In genomic region chr5:38153636-38154035, GRCm38 (mm10) we compare ENCODE assay signal across 20 mouse cellular contexts. TPM values are rescaled to one million over a fixed set of nuclear protein-coding genes. Genes with fewer than 3 reads are reported as not detected.
DNase-seq lines count a peak whose midpoint lies in the region; ATAC-seq and TF ChIP-seq lines count a peak whose summit lies in the region.
"Had no signal": no experiment of that assay in that cellular context is flagged by ENCODE, and none has a peak within 500 bp of the region (broad histone marks: within the 10 kb centered on the region; RNA-seq: fewer than 3 reads in every experiment).

No protein-coding gene starts in this region.

- ATAC-seq in hindbrain, embryonic 15.5 days (ENCODE audit: low FRiP score, low read depth), result no peak
- no peak for ATAC-seq in neural tube, embryonic 14.5 days (ENCODE audit: low read depth)
- ATAC-seq in liver, postnatal 0 days, result no peak

- H3K4me2 ChIP-seq in hindbrain, embryonic 15.5 days, result peak overlapping the region; percentile 23
- H3K4me2 ChIP-seq in neural tube, embryonic 14.5 days (ENCODE audit: low read depth, low read length), result peak overlapping the region; percentile 32; the same call in 1 of the 2 replicates
- no peak overlapping the region for H3K4me2 ChIP-seq in liver, postnatal 0 days (ENCODE audit: low read depth, low read length)
- H3K4me2 ChIP-seq: embryonic facial prominence, embryonic 12.5 days; heart, embryonic 11.5 days; limb, embryonic 15.5 days; lung, embryonic 15.5 days had no signal

- H3K9ac ChIP-seq in hindbrain, embryonic 15.5 days, result peak overlapping the region; percentile 21; the same call in 1 of the 2 replicates
- H3K9ac ChIP-seq in neural tube, embryonic 14.5 days (replicated peaks; ENCODE audit: low read depth, low read length), result peak overlapping the region; percentile 25; the same call in 1 of the 2 replicates
- H3K9ac ChIP-seq in liver, postnatal 0 days (replicated peaks), result no peak overlapping the region
- H3K9ac ChIP-seq: embryonic facial prominence, embryonic 12.5 days; limb, embryonic 15.5 days; lung, embryonic 15.5 days had no signal

- H3K4me3 ChIP-seq in layer of hippocampus, adult 2 months, result no peak overlapping the region; the same call in 1 of the 2 replicates
- H3K4me3 ChIP-seq in hindbrain, embryonic 15.5 days, result no peak overlapping the region
- no peak overlapping the region for H3K4me3 ChIP-seq in neural tube, embryonic 14.5 days (ENCODE audit: low read depth, low read length)
- no peak overlapping the region for H3K4me3 ChIP-seq in liver, postnatal 0 days (ENCODE audit: low read depth, low read length)
- H3K4me3 ChIP-seq: embryonic facial prominence, embryonic 12.5 days; limb, embryonic 15.5 days; lung, embryonic 15.5 days; megakaryocyte, embryonic 14.5 days had no signal

- TF ChIP-seq EP300 in liver, postnatal 0 days (IDR thresholded peaks at IDR 0.05; ENCODE audit: low read depth), result no peak

- peaks cover 62% of the 10 kb centered on the region for H3K36me3 ChIP-seq in hindbrain, embryonic 15.5 days
- H3K36me3 ChIP-seq in neural tube, embryonic 14.5 days (ENCODE audit: control insufficient read depth, insufficient read depth, low read length), result peaks cover 77% of the 10 kb centered on the region
- H3K36me3 ChIP-seq in liver, postnatal 0 days (replicated peaks; ENCODE audit: insufficient read depth, low read length), result no peaks in the 10 kb centered on the region
- H3K36me3 ChIP-seq: G1E had no signal

- no peaks in the 10 kb centered on the region for H3K27me3 ChIP-seq in hindbrain, embryonic 15.5 days
- H3K27me3 ChIP-seq in neural tube, embryonic 14.5 days (ENCODE audit: control insufficient read depth, insufficient read depth, low read length), result no peaks in the 10 kb centered on the region
- H3K27me3 ChIP-seq in liver, postnatal 0 days (ENCODE audit: insufficient read depth, low read length), result peaks cover 11% of the 10 kb centered on the region; the same call in 1 of the 2 replicates
- H3K27me3 ChIP-seq: embryonic facial prominence, embryonic 12.5 days; limb, embryonic 15.5 days; lung, embryonic 15.5 days had no signal

- DNase-seq in layer of hippocampus, adult 2 months (ENCODE audit: low spot score in 2 of 2), result no peak
- no peak for DNase-seq in layer of hippocampus, postnatal 25 days (ENCODE audit: extremely low spot score in 1 of 2, low spot score in 1 of 2)
- DNase-seq in cerebellum, adult 9-11 months, result peak; percentile 84
- no peak for DNase-seq in lung, postnatal 14 days
- DNase-seq in liver, postnatal 0 days, result no peak
- no peak for DNase-seq in spleen, postnatal 10 days (ENCODE audit: low spot score in 2 of 2)
- DNase-seq: adrenal gland, postnatal 36 days; gastrocnemius, postnatal 14 days; heart, postnatal 36 days; kidney, adult 11 months; kidney, postnatal 14 days; right cerebral cortex, adult 18-20 months had no signal

- no peak for TF ChIP-seq CTCF in layer of hippocampus, adult 2 months (conservative IDR thresholded peaks at IDR 0.05)
- TF ChIP-seq CTCF in liver, postnatal 0 days (IDR thresholded peaks at IDR 0.05; ENCODE audit: low read depth), result no peak

- WGBS in hindbrain, embryonic 15.5 days, result 82% methylated on average over 5 of the region's 5 CpGs
- 93% methylated on average over 5 of the region's 5 CpGs for WGBS in neural tube, embryonic 14.5 days
- 76% methylated on average over 5 of the region's 5 CpGs for WGBS in liver, postnatal 0 days (ENCODE audit: insufficient replicate concordance)

- H3K9me3 ChIP-seq in hindbrain, embryonic 15.5 days, result no peaks in the 10 kb centered on the region
- no peaks in the 10 kb centered on the region for H3K9me3 ChIP-seq in neural tube, embryonic 14.5 days (ENCODE audit: control insufficient read depth, low read length)
- H3K9me3 ChIP-seq in liver, postnatal 0 days (ENCODE audit: low read length), result no peaks in the 10 kb centered on the region
- H3K9me3 ChIP-seq: limb, embryonic 15.5 days; lung, embryonic 15.5 days had no signal

- peak overlapping the region; percentile 89 for H3K27ac ChIP-seq in layer of hippocampus, adult 2 months
- no peak overlapping the region for H3K27ac ChIP-seq in hindbrain, embryonic 15.5 days (replicated peaks)
- H3K27ac ChIP-seq in neural tube, embryonic 14.5 days (ENCODE audit: low read depth, low read length), result no peak overlapping the region
- H3K27ac ChIP-seq in liver, postnatal 0 days (ENCODE audit: low read depth), result no peak overlapping the region
- H3K27ac ChIP-seq: embryonic facial prominence, embryonic 12.5 days; limb, embryonic 15.5 days; lung, embryonic 15.5 days had no signal

- peaks cover 83% of the 10 kb centered on the region for H3K4me1 ChIP-seq in hindbrain, embryonic 15.5 days (replicated peaks)
- peaks cover 68% of the 10 kb centered on the region for H3K4me1 ChIP-seq in neural tube, embryonic 14.5 days (ENCODE audit: control insufficient read depth, insufficient read depth, low read length)
- no peaks in the 10 kb centered on the region for H3K4me1 ChIP-seq in liver, postnatal 0 days (ENCODE audit: insufficient read depth)
- H3K4me1 ChIP-seq: lung, embryonic 15.5 days had no signal

RNA-seq across cellular contexts. Expression of gene Nsg1, which starts 6.1 kb away (rescaled TPM):
- total RNA-seq in layer of hippocampus, adult 2 months (2021), result 100 to 1,000 TPM; 421 to 427 TPM
- 100 to 1,000 TPM; 455 to 474 TPM for total RNA-seq in layer of hippocampus, postnatal 25 days (2021)
- polyA plus RNA-seq in hindbrain, embryonic 15.5 days (2015; fragmentation: Nextera tagmentation; extraction: Ambion mirVana), result 1,299 and 1,422 TPM in 2 replicates
- 321 and 367 TPM in 2 replicates for polyA plus RNA-seq in neural tube, embryonic 14.5 days (2014; fragmentation: Nextera tagmentation; extraction: Ambion mirVana)
- 1.3 and 1.7 TPM in 2 replicates for polyA plus RNA-seq in liver, postnatal 0 days (2015; fragmentation: Nextera tagmentation; extraction: Ambion mirVana)
- polyA plus RNA-seq: G1E had no signal

Comparison
In these comparisons a context has a peak if more than half of its experiments do, and no peak if none do; other contexts are left out.
1. RNA of gene Nsg1, which starts 6.1 kb away (polyA plus RNA-seq): 1,299 to 1,422 TPM in hindbrain, embryonic 15.5 days and 321 to 367 TPM in neural tube, embryonic 14.5 days; 1.3 to 1.7 TPM in liver, postnatal 0 days; every median in the first group is over 100 times any median in the second.